Mouse (Mus musculus) hindbrain, embryonic 16.5 days (tissue): ENCODE data around the gene Taar4. TPM values are rescaled to one million over a fixed set of nuclear protein-coding genes. Genes with fewer than 3 reads are reported as not detected.

Experiments
- ATAC-seq: fragments of 200-750 bp; cut with Nextera tagmentation; 2 replicates; pipeline ENCODE4 v1.8.0; 2017; ENCODE audit warnings: moderate TSS enrichment, moderate library complexity
- H3K27ac ChIP-seq: fragments of 300-500 bp; sonication (generic); 2 replicates; pipeline ENCODE4 v1.5.1; 2014; ENCODE audit warnings: low read depth, mild to moderate bottlenecking, control low read depth, low read length, moderate library complexity
- H3K27me3 ChIP-seq: fragments of 300-500 bp; sonication (generic); replicated peaks from 2 replicates; pipeline ENCODE4 v1.6.1; 2014; ENCODE audit warnings: low read length; ENCODE audit not compliant: control insufficient read depth, insufficient read depth
- H3K36me3 ChIP-seq: fragments of 300-500 bp; sonication (generic); 2 replicates; pipeline ENCODE4 v1.6.1; 2014; ENCODE audit warnings: mild to moderate bottlenecking, low read length, moderate library complexity, mixed read lengths; ENCODE audit not compliant: control insufficient read depth, insufficient read depth
- H3K4me1 ChIP-seq: fragments of 300-500 bp; sonication (generic); 2 replicates; pipeline ENCODE4 v1.6.1; 2014; ENCODE audit warnings: low read depth, low read length; ENCODE audit not compliant: control insufficient read depth, insufficient read depth
- H3K4me2 ChIP-seq: fragments of 300-500 bp; sonication (generic); 2 replicates; pipeline ENCODE4 v1.6.1; 2014; ENCODE audit warnings: mild to moderate bottlenecking, low read length, control low read depth, moderate library complexity
- H3K4me3 ChIP-seq: fragments of 300-500 bp; sonication (generic); 2 replicates; pipeline ENCODE4 v1.5.1; 2014; ENCODE audit warnings: mild to moderate bottlenecking, low read length, control low read depth, moderate library complexity
- H3K9ac ChIP-seq: fragments of 300-500 bp; sonication (generic); 2 replicates; pipeline ENCODE4 v1.6.1; 2014; ENCODE audit warnings: low read depth, mild to moderate bottlenecking, control low read depth, low read length, moderate library complexity
- H3K9me3 ChIP-seq: fragments of 300-500 bp; sonication (generic); 2 replicates; pipeline ENCODE4 v1.6.1; 2014; ENCODE audit warnings: mild to moderate bottlenecking, low read length, moderate library complexity; ENCODE audit not compliant: control insufficient read depth
- WGBS: fragments of 180-500 bp; shearing (Covaris S2); extraction: QIAGEN DNeasy Blood & Tissue Kit; methylation state at CpG from one replicate; pipeline ENCODE4 v1.1.7; 2014; 5-methylcytosine and 5-hydroxymethylcytosine counted together
- polyA plus RNA-seq: library from polyadenylated mRNA; unstranded; fragments of >200 nt; fragmentation: Nextera tagmentation; extraction: Ambion mirVana; gene quantifications from 2 replicates; pipeline ENCODE4 v1.2.1, GENCODE M21; 2015

The Taar4 gene
- polyA plus RNA-seq, 1 experiment from 2014 or later, result not detected

- Histone ChIP-seq H3K9me3 (no peaks in the 10 kb centered on the region), H3K36me3 (no peaks in the 10 kb centered on the region), H3K9ac (no peak overlapping the region), H3K4me2 (no peak overlapping the region), H3K4me1 (no peaks in the 10 kb centered on the region), H3K27me3 (no peaks in the 10 kb centered on the region), H3K4me3 (no peak overlapping the region), H3K27ac (no peak overlapping the region)
- WGBS, result 84% methylated on average over 5 of the region's 5 CpGs
- no peak for ATAC-seq
Observed at GRCm38 (mm10) chr10:23986419-23986818, 26.1 kb downstream of the Taar4 start.

GRCm38 (mm10) chr10:23993381-23993780, 33.1 kb downstream of the Taar4 start, which contains the start of gene Taar7a:
Taar7a (minus strand) TSS chr10:23993481.
- Histone ChIP-seq H3K27me3 (no peaks in the 10 kb centered on the region), H3K9ac (no peak within 1 kb of the TSS), H3K36me3 (no peaks in the 10 kb centered on the region), H3K9me3 (no peaks in the 10 kb centered on the region), H3K4me3 (no peak within 1 kb of the TSS), H3K4me1 (no peaks in the 10 kb centered on the region), H3K4me2 (no peak within 1 kb of the TSS), H3K27ac (no peak within 1 kb of the TSS)
- WGBS, result 90% methylated on average over 3 of the region's 3 CpGs
- no peak for ATAC-seq

GRCm38 (mm10) chr10:23999639-24000038, 39.3 kb downstream of the Taar4 start, which contains the start of gene Taar7b:
Taar7b (plus strand) TSS chr10:23999939.
- WGBS, result 94% methylated on average over 1 of the region's 1 CpGs
- H3K4me1 ChIP-seq, result no peaks in the 10 kb centered on the region
- no peak within 1 kb of the TSS for H3K4me2 ChIP-seq
- H3K36me3 ChIP-seq, result no peaks in the 10 kb centered on the region
- no peak within 1 kb of the TSS for H3K4me3 ChIP-seq
- H3K9me3 ChIP-seq, result no peaks in the 10 kb centered on the region
- ATAC-seq, result no peak
- no peak within 1 kb of the TSS for H3K9ac ChIP-seq
- no peaks in the 10 kb centered on the region for H3K27me3 ChIP-seq
- H3K27ac ChIP-seq, result no peak within 1 kb of the TSS

- no peak overlapping the region for H3K27ac ChIP-seq
- no peaks in the 10 kb centered on the region for H3K27me3 ChIP-seq
- ATAC-seq, result no peak
- no peak overlapping the region for H3K4me2 ChIP-seq
- WGBS, result 90% methylated on average over 1 of the region's 1 CpGs
- no peaks in the 10 kb centered on the region for H3K4me1 ChIP-seq
- H3K9ac ChIP-seq, result no peak overlapping the region
- H3K36me3 ChIP-seq, result no peaks in the 10 kb centered on the region
- no peak overlapping the region for H3K4me3 ChIP-seq
- no peaks in the 10 kb centered on the region for H3K9me3 ChIP-seq
Observed at GRCm38 (mm10) chr10:24006442-24006841, 46.1 kb downstream of the Taar4 start.

- Histone ChIP-seq H3K4me2 (no peak overlapping the region), H3K4me1 (no peaks in the 10 kb centered on the region), H3K27ac (no peak overlapping the region), H3K36me3 (no peaks in the 10 kb centered on the region), H3K27me3 (no peaks in the 10 kb centered on the region), H3K4me3 (no peak overlapping the region), H3K9me3 (no peaks in the 10 kb centered on the region), H3K9ac (no peak overlapping the region)
- no peak for ATAC-seq
- 64% methylated on average over 2 of the region's 2 CpGs for WGBS
Observed at GRCm38 (mm10) chr10:24007034-24007433, 46.7 kb downstream of the Taar4 start.

- no peaks in the 10 kb centered on the region for H3K36me3 ChIP-seq
- H3K4me3 ChIP-seq, result no peak overlapping the region
- WGBS, result 95% methylated on average over 1 of the region's 1 CpGs
- H3K4me2 ChIP-seq, result no peak overlapping the region
- H3K27ac ChIP-seq, result no peak overlapping the region
- H3K27me3 ChIP-seq, result no peaks in the 10 kb centered on the region
- no peak overlapping the region for H3K9ac ChIP-seq
- H3K4me1 ChIP-seq, result no peaks in the 10 kb centered on the region
- H3K9me3 ChIP-seq, result no peaks in the 10 kb centered on the region
- ATAC-seq, result no peak
Observed at GRCm38 (mm10) chr10:24008143-24008542, 47.8 kb downstream of the Taar4 start.

Other genes with a start within 250 kb of the Taar4 start
- gene Rps12, start 173.2 kb upstream of the Taar4 start, polyA plus RNA-seq, result 82.7 and 89.6 TPM in 2 replicates
- 18.9 and 20.2 TPM in 2 replicates for gene Slc18b1, start 163.5 kb upstream of the Taar4 start, polyA plus RNA-seq
- gene Vnn3, start 109.0 kb upstream of the Taar4 start, polyA plus RNA-seq, result 0.14 TPM in 1 of 2 replicates, not detected in the other
- gene Vnn1, start 65.8 kb upstream of the Taar4 start, polyA plus RNA-seq, result 0.35 and 0.73 TPM in 2 replicates
- not detected in 2 replicates for gene Taar1, start 40.1 kb upstream of the Taar4 start, polyA plus RNA-seq
- 0.15 TPM in 1 of 2 replicates, not detected in the other for gene Taar2, start 21.9 kb upstream of the Taar4 start, polyA plus RNA-seq
- gene Taar3, start 10.9 kb upstream of the Taar4 start, polyA plus RNA-seq, result not detected in 2 replicates
- 0.15 TPM in 1 of 2 replicates, not detected in the other for gene Taar5, start 10.2 kb downstream of the Taar4 start, polyA plus RNA-seq
- gene Taar6, start 25.2 kb downstream of the Taar4 start, polyA plus RNA-seq, result not detected in 2 replicates
- gene Taar7a, start 33.0 kb downstream of the Taar4 start, polyA plus RNA-seq, result not detected in 2 replicates
- gene Taar7b, start 39.4 kb downstream of the Taar4 start, polyA plus RNA-seq, result not detected in 2 replicates
- gene Taar7d, start 66.7 kb downstream of the Taar4 start, polyA plus RNA-seq, result not detected in 2 replicates
- gene Taar7e, start 77.1 kb downstream of the Taar4 start, polyA plus RNA-seq, result not detected in 2 replicates
- not detected in 2 replicates for gene Taar7f, start 89.0 kb downstream of the Taar4 start, polyA plus RNA-seq
- gene Taar8a, start 116.0 kb downstream of the Taar4 start, polyA plus RNA-seq, result not detected in 2 replicates
- not detected in 2 replicates for gene Taar8b, start 131.8 kb downstream of the Taar4 start, polyA plus RNA-seq
- not detected in 2 replicates for gene Taar8c, start 141.4 kb downstream of the Taar4 start, polyA plus RNA-seq
- gene Taar9, start 149.0 kb downstream of the Taar4 start, polyA plus RNA-seq, result not detected in 2 replicates
- gene Stx7, start 188.8 kb downstream of the Taar4 start, polyA plus RNA-seq, result 336 and 358 TPM in 2 replicates